Mouse (Mus musculus): ENCODE data around the gene Gm43951. TPM values are rescaled to one million over a fixed set of nuclear protein-coding genes. Genes with fewer than 3 reads are reported as not detected.

Gene Gm43951
- polyA plus RNA-seq (2015; fragmentation: Nextera tagmentation; extraction: Ambion mirVana): 1.6 and 1.9 TPM in 2 replicates

GRCm38 (mm10) chr11:72206341-72207203 lies at the start of gene Gm43951:
Gm43951 (minus strand) TSS chr11:72206840.
- Histone ChIP-seq H3K4me2 (replicated peaks) (peak within 1 kb of the TSS; percentile 92), H3K36me3 (peaks cover 26% of the 10 kb centered on the region), H3K27ac (peak within 1 kb of the TSS; percentile 82), H3K9ac (replicated peaks) (peak within 1 kb of the TSS; percentile 94), H3K4me3 (replicated peaks) (peak within 1 kb of the TSS; percentile 93), H3K27me3 (no peaks in the 10 kb centered on the region), H3K4me1 (replicated peaks) (peaks cover 41% of the 10 kb centered on the region), H3K9me3 (no peaks in the 10 kb centered on the region)
- peak; percentile 67 for ATAC-seq
- WGBS: 1% methylated on average over 43 of the region's 43 CpGs

GRCm38 (mm10) chr11:72256441-72256840 lies 49.8 kb upstream of the Gm43951 start:
- no peaks in the 10 kb centered on the region for H3K9me3 ChIP-seq
- no peaks in the 10 kb centered on the region for H3K27me3 ChIP-seq
- H3K36me3 ChIP-seq: no peaks in the 10 kb centered on the region
- ATAC-seq: no peak
- H3K9ac ChIP-seq (replicated peaks): no peak overlapping the region
- H3K4me3 ChIP-seq (replicated peaks): no peak overlapping the region
- WGBS: 86% methylated on average over 2 of the region's 2 CpGs
- H3K4me1 ChIP-seq (replicated peaks): no peaks in the 10 kb centered on the region
- H3K4me2 ChIP-seq (replicated peaks): no peak overlapping the region
- H3K27ac ChIP-seq: no peak overlapping the region

GRCm38 (mm10) chr11:72255629-72256028 lies 49.0 kb upstream of the Gm43951 start:
- no peaks in the 10 kb centered on the region for H3K27me3 ChIP-seq
- no peak overlapping the region for H3K4me3 ChIP-seq (replicated peaks)
- ATAC-seq: no peak
- no peaks in the 10 kb centered on the region for H3K4me1 ChIP-seq (replicated peaks)
- no peaks in the 10 kb centered on the region for H3K9me3 ChIP-seq
- H3K9ac ChIP-seq (replicated peaks): no peak overlapping the region
- H3K27ac ChIP-seq: no peak overlapping the region
- WGBS: 91% methylated on average over 4 of the region's 4 CpGs
- H3K36me3 ChIP-seq: no peaks in the 10 kb centered on the region
- H3K4me2 ChIP-seq (replicated peaks): no peak overlapping the region

- 82% methylated on average over 8 of the region's 8 CpGs for WGBS
- no peak overlapping the region for H3K4me2 ChIP-seq (replicated peaks)
- no peak overlapping the region for H3K9ac ChIP-seq (replicated peaks)
- ATAC-seq: no peak
- H3K4me3 ChIP-seq (replicated peaks): no peak overlapping the region
- H3K27ac ChIP-seq: no peak overlapping the region
- H3K4me1 ChIP-seq (replicated peaks): no peaks in the 10 kb centered on the region
- H3K36me3 ChIP-seq: no peaks in the 10 kb centered on the region
- no peaks in the 10 kb centered on the region for H3K9me3 ChIP-seq
- no peaks in the 10 kb centered on the region for H3K27me3 ChIP-seq
These were observed 38.6 kb upstream of the Gm43951 start for GRCm38 (mm10) chr11:72245196-72245753.

GRCm38 (mm10) chr11:72240062-72240860 lies 33.6 kb upstream of the Gm43951 start:
- H3K27ac ChIP-seq: no peak overlapping the region
- H3K27me3 ChIP-seq: no peaks in the 10 kb centered on the region
- no peaks in the 10 kb centered on the region for H3K4me1 ChIP-seq (replicated peaks)
- 72% methylated on average over 4 of the region's 4 CpGs for WGBS
- no peak overlapping the region for H3K9ac ChIP-seq (replicated peaks)
- H3K4me2 ChIP-seq (replicated peaks): no peak overlapping the region
- no peaks in the 10 kb centered on the region for H3K9me3 ChIP-seq
- H3K36me3 ChIP-seq: no peaks in the 10 kb centered on the region
- ATAC-seq: no peak
- H3K4me3 ChIP-seq (replicated peaks): no peak overlapping the region

GRCm38 (mm10) chr11:72234013-72234412 lies 27.4 kb upstream of the Gm43951 start:
- Histone ChIP-seq H3K27me3 (no peaks in the 10 kb centered on the region), H3K4me2 (replicated peaks) (no peak overlapping the region), H3K4me1 (replicated peaks) (no peaks in the 10 kb centered on the region), H3K36me3 (no peaks in the 10 kb centered on the region), H3K4me3 (replicated peaks) (no peak overlapping the region), H3K9ac (replicated peaks) (no peak overlapping the region), H3K27ac (no peak overlapping the region), H3K9me3 (no peaks in the 10 kb centered on the region)
- ATAC-seq: no peak
- WGBS: 83% methylated on average over 5 of the region's 5 CpGs

GRCm38 (mm10) chr11:72232991-72233390 lies 26.4 kb upstream of the Gm43951 start:
- Histone ChIP-seq H3K36me3 (no peaks in the 10 kb centered on the region), H3K27ac (no peak overlapping the region), H3K27me3 (no peaks in the 10 kb centered on the region), H3K4me1 (replicated peaks) (no peaks in the 10 kb centered on the region), H3K9me3 (no peaks in the 10 kb centered on the region), H3K4me2 (replicated peaks) (no peak overlapping the region), H3K4me3 (replicated peaks) (no peak overlapping the region), H3K9ac (replicated peaks) (no peak overlapping the region)
- 63% methylated on average over 1 of the region's 1 CpGs for WGBS
- no peak for ATAC-seq

- Histone ChIP-seq H3K9me3 (no peaks in the 10 kb centered on the region), H3K4me1 (replicated peaks) (no peaks in the 10 kb centered on the region), H3K36me3 (no peaks in the 10 kb centered on the region), H3K4me3 (replicated peaks) (no peak overlapping the region), H3K27ac (no peak overlapping the region), H3K27me3 (no peaks in the 10 kb centered on the region), H3K9ac (replicated peaks) (no peak overlapping the region), H3K4me2 (replicated peaks) (no peak overlapping the region)
- ATAC-seq: no peak
- WGBS: 81% methylated on average over 7 of the region's 7 CpGs
These were observed 25.4 kb upstream of the Gm43951 start for GRCm38 (mm10) chr11:72232068-72232467.

- no peak overlapping the region for H3K27ac ChIP-seq
- H3K9ac ChIP-seq (replicated peaks): no peak overlapping the region
- no peaks in the 10 kb centered on the region for H3K9me3 ChIP-seq
- H3K4me1 ChIP-seq (replicated peaks): peaks cover 11% of the 10 kb centered on the region
- H3K4me2 ChIP-seq (replicated peaks): no peak overlapping the region
- H3K27me3 ChIP-seq: no peaks in the 10 kb centered on the region
- 95% methylated on average over 4 of the region's 4 CpGs for WGBS
- no peaks in the 10 kb centered on the region for H3K36me3 ChIP-seq
- no peak overlapping the region for H3K4me3 ChIP-seq (replicated peaks)
- ATAC-seq: no peak
These were observed 21.9 kb upstream of the Gm43951 start for GRCm38 (mm10) chr11:72228513-72228912.

GRCm38 (mm10) chr11:72226901-72227300 lies 20.3 kb upstream of the Gm43951 start:
- Histone ChIP-seq H3K27ac (no peak overlapping the region), H3K4me3 (replicated peaks) (no peak overlapping the region), H3K27me3 (no peaks in the 10 kb centered on the region), H3K36me3 (no peaks in the 10 kb centered on the region), H3K4me1 (replicated peaks) (peaks cover 11% of the 10 kb centered on the region), H3K9ac (replicated peaks) (no peak overlapping the region), H3K9me3 (no peaks in the 10 kb centered on the region), H3K4me2 (replicated peaks) (no peak overlapping the region)
- no peak for ATAC-seq
- WGBS: 92% methylated on average over 6 of the region's 6 CpGs

- Histone ChIP-seq H3K27ac (no peak overlapping the region), H3K4me2 (replicated peaks) (no peak overlapping the region), H3K9ac (replicated peaks) (no peak overlapping the region), H3K4me1 (replicated peaks) (peaks cover 11% of the 10 kb centered on the region), H3K36me3 (no peaks in the 10 kb centered on the region), H3K4me3 (replicated peaks) (no peak overlapping the region), H3K27me3 (no peaks in the 10 kb centered on the region), H3K9me3 (no peaks in the 10 kb centered on the region)
- 42% methylated on average over 10 of the region's 10 CpGs for WGBS
- peak; percentile 43; the same call in 1 of the 2 replicates for ATAC-seq
These were observed 19.6 kb upstream of the Gm43951 start for GRCm38 (mm10) chr11:72226020-72226791.
